Mouse (Mus musculus) liver, postnatal 0 days (tissue): Measurements from ENCODE around the gene Gm45208. TPM values are rescaled to one million over a fixed set of nuclear protein-coding genes. Genes with fewer than 3 reads are reported as not detected.

ENCODE experiments used
- ATAC-seq: fragments of 200-750 bp; cut with Nextera tagmentation; 2 replicates; pipeline ENCODE4 v1.8.0; 2017; ENCODE audit warnings: mild to moderate bottlenecking, moderate library complexity
- DNase-seq: peaks from one replicate; pipeline ENCODE4 v3.0.0-alpha.2; 2016
- H3K27ac ChIP-seq: fragments of 300-500 bp; sonication (generic); 2 replicates; pipeline ENCODE4 v1.5.1; 2014; ENCODE audit warnings: antibody characterized with exemption, moderate library complexity, mild to moderate bottlenecking, low read depth
- H3K27me3 ChIP-seq: fragments of 300-500 bp; sonication (generic); 2 replicates; pipeline ENCODE4 v1.6.1; 2014; ENCODE audit warnings: low read length, control low read depth, mixed read lengths; ENCODE audit not compliant: insufficient read depth
- H3K36me3 ChIP-seq: fragments of 300-500 bp; sonication (generic); replicated peaks from 2 replicates; pipeline ENCODE4 v1.6.1; 2014; ENCODE audit warnings: mild to moderate bottlenecking, control low read depth, low read length, moderate library complexity, mixed read lengths; ENCODE audit not compliant: insufficient read depth
- H3K4me1 ChIP-seq: fragments of 300-500 bp; sonication (generic); 2 replicates; pipeline ENCODE4 v1.6.1; 2014; ENCODE audit warnings: antibody characterized with exemption, mild to moderate bottlenecking, control low read depth; ENCODE audit not compliant: insufficient read depth
- H3K4me2 ChIP-seq: fragments of 300-500 bp; sonication (generic); 2 replicates; pipeline ENCODE4 v1.6.1; 2014; ENCODE audit warnings: low read depth, mild to moderate bottlenecking, low read length, moderate library complexity, mixed read lengths
- H3K4me3 ChIP-seq: fragments of 300-500 bp; sonication (generic); 2 replicates; pipeline ENCODE4 v1.5.1; 2014; ENCODE audit warnings: low read depth, low read length
- H3K9ac ChIP-seq: fragments of 300-500 bp; sonication (generic); replicated peaks from 2 replicates; pipeline ENCODE4 v1.6.1; 2014; ENCODE audit warnings: mild to moderate bottlenecking, moderate library complexity
- H3K9me3 ChIP-seq: fragments of 300-500 bp; sonication (generic); 2 replicates; pipeline ENCODE4 v1.6.1; 2016; ENCODE audit warnings: mild to moderate bottlenecking, control low read depth, low read length, mixed read lengths
- CTCF ChIP-seq: sonication (generic); IDR thresholded peaks from 2 replicates; pipeline ENCODE4 v1.5.1; 2016; ENCODE audit warnings: antibody characterized with exemption, low read depth
- EP300 ChIP-seq: IDR thresholded peaks from 2 replicates; pipeline ENCODE4 v1.6.1; 2016; ENCODE audit warnings: antibody characterized with exemption, low read depth, mild to moderate bottlenecking
- WGBS: fragments of 180-500 bp; shearing (Covaris S2); extraction: QIAGEN DNeasy Blood & Tissue Kit; methylation state at CpG from one replicate; pipeline ENCODE4 v1.1.7; 2014; ENCODE audit not compliant: insufficient replicate concordance; 5-methylcytosine and 5-hydroxymethylcytosine counted together
- polyA plus RNA-seq: library from polyadenylated mRNA; unstranded; fragments of >200 nt; fragmentation: Nextera tagmentation; extraction: Ambion mirVana; gene quantifications from 2 replicates; pipeline ENCODE4 v1.2.1, GENCODE M21; 2015

Gene Gm45208
- polyA plus RNA-seq, 1 experiment from 2014 or later: not detected

GRCm38 (mm10) chrX:7776329-7777082 is 54.5 kb downstream of the Gm45208 start:
- ATAC-seq (peak; percentile 60), DNase-seq (peak; percentile 63)
- Histone ChIP-seq H3K4me2 (no peak overlapping the region), H3K4me3 (no peak overlapping the region), H3K36me3 (peaks cover 7% of the 10 kb centered on the region), H3K27me3 (no peaks in the 10 kb centered on the region), H3K4me1 (peaks cover 3% of the 10 kb centered on the region; the same call in 1 of the 2 replicates), H3K9ac (no peak overlapping the region), H3K9me3 (no peaks in the 10 kb centered on the region), H3K27ac (peak overlapping the region; percentile 49; the same call in 1 of the 2 replicates)
- TF ChIP-seq EP300 (no peak), CTCF (peak; percentile 81)
- 42% methylated on average over 8 of the region's 8 CpGs for WGBS

GRCm38 (mm10) chrX:7778450-7779244 is 56.6 kb downstream of the Gm45208 start:
- Histone ChIP-seq H3K4me1 (peaks cover 3% of the 10 kb centered on the region; the same call in 1 of the 2 replicates), H3K36me3 (peaks cover 4% of the 10 kb centered on the region), H3K9ac (peak overlapping the region; percentile 21; the same call in 1 of the 2 replicates), H3K27ac (peak overlapping the region; percentile 82), H3K4me2 (peak overlapping the region; percentile 13; the same call in 1 of the 2 replicates), H3K27me3 (no peaks in the 10 kb centered on the region), H3K9me3 (no peaks in the 10 kb centered on the region), H3K4me3 (no peak overlapping the region)
- ATAC-seq (peak; percentile 90), DNase-seq (no peak)
- WGBS: 49% methylated on average over 7 of the region's 7 CpGs
- TF ChIP-seq EP300 (peak; percentile 89), CTCF (no peak)

GRCm38 (mm10) chrX:7779294-7779693 is 57.2 kb downstream of the Gm45208 start:
- WGBS: 23% methylated on average over 3 of the region's 3 CpGs
- no peak for TF ChIP-seq EP300
- no peak for TF ChIP-seq CTCF
- Histone ChIP-seq H3K4me1 (peaks cover 3% of the 10 kb centered on the region; the same call in 1 of the 2 replicates), H3K9me3 (no peaks in the 10 kb centered on the region), H3K9ac (no peak overlapping the region), H3K36me3 (no peaks in the 10 kb centered on the region), H3K27ac (peak overlapping the region; percentile 82), H3K4me2 (peak overlapping the region; percentile 13; the same call in 1 of the 2 replicates), H3K27me3 (no peaks in the 10 kb centered on the region), H3K4me3 (no peak overlapping the region)
- DNase-seq (no peak), ATAC-seq (peak; percentile 52)

Other genes with a start within 250 kb of the Gm45208 start
- gene Foxp3, start 148.6 kb upstream of the Gm45208 start, polyA plus RNA-seq: not detected in 2 replicates
- gene Ppp1r3f, start 148.0 kb upstream of the Gm45208 start, polyA plus RNA-seq: 0.26 and 0.35 TPM in 2 replicates
- 9.9 and 10.5 TPM in 2 replicates for gene Ccdc22, start 116.7 kb upstream of the Gm45208 start, polyA plus RNA-seq
- gene Cacna1f, start 115.2 kb upstream of the Gm45208 start, polyA plus RNA-seq: 0.05 and 0.07 TPM in 2 replicates
- 0.04 TPM in 1 of 2 replicates, not detected in the other for gene Syp, start 83.8 kb upstream of the Gm45208 start, polyA plus RNA-seq
- gene Prickle3, start 65.0 kb upstream of the Gm45208 start, polyA plus RNA-seq: 1.7 TPM in 2 replicates
- 25.7 TPM in 2 replicates for gene Plp2, start 50.9 kb upstream of the Gm45208 start, polyA plus RNA-seq
- 2.4 TPM in 2 replicates for gene Magix, start 41.0 kb upstream of the Gm45208 start, polyA plus RNA-seq
- 8.0 and 9.3 TPM in 2 replicates for gene Gpkow, start 25.1 kb upstream of the Gm45208 start, polyA plus RNA-seq
- 17.4 and 18.5 TPM in 2 replicates for gene Wdr45, start 7.9 kb upstream of the Gm45208 start, polyA plus RNA-seq
- 1.9 and 2.1 TPM in 2 replicates for gene Praf2, start 6.2 kb downstream of the Gm45208 start, polyA plus RNA-seq
- gene Ccdc120, start 28.7 kb downstream of the Gm45208 start, polyA plus RNA-seq: 2.0 and 3.4 TPM in 2 replicates
- 9.6 and 10.3 TPM in 2 replicates for gene Tfe3, start 40.3 kb downstream of the Gm45208 start, polyA plus RNA-seq
- 15.4 and 16.4 TPM in 2 replicates for gene Gripap1, start 67.5 kb downstream of the Gm45208 start, polyA plus RNA-seq
- 0.09 and 0.15 TPM in 2 replicates for gene Kcnd1, start 100.0 kb downstream of the Gm45208 start, polyA plus RNA-seq
- 22.2 and 25.0 TPM in 2 replicates for gene Otud5, start 119.1 kb downstream of the Gm45208 start, polyA plus RNA-seq
- 3.0 and 3.3 TPM in 2 replicates for gene Pim2, start 156.0 kb downstream of the Gm45208 start, polyA plus RNA-seq
- gene Slc35a2, start 161.8 kb downstream of the Gm45208 start, polyA plus RNA-seq: 7.1 and 9.0 TPM in 2 replicates
- gene Pqbp1, start 177.0 kb downstream of the Gm45208 start, polyA plus RNA-seq: 39.2 and 41.9 TPM in 2 replicates
- 117 TPM in 2 replicates for gene Timm17b, start 177.1 kb downstream of the Gm45208 start, polyA plus RNA-seq
- not detected in 2 replicates for gene Gm10491, start 185.6 kb downstream of the Gm45208 start, polyA plus RNA-seq
- not detected in 2 replicates for gene Gm10490, start 187.3 kb downstream of the Gm45208 start, polyA plus RNA-seq
- gene Pcsk1n, start 197.6 kb downstream of the Gm45208 start, polyA plus RNA-seq: 0.06 TPM in 1 of 2 replicates, not detected in the other
- gene Eras, start 206.4 kb downstream of the Gm45208 start, polyA plus RNA-seq: not detected in 2 replicates
- gene Hdac6, start 225.6 kb downstream of the Gm45208 start, polyA plus RNA-seq: 10.3 and 11.8 TPM in 2 replicates